Mouse (Mus musculus): ENCODE measurements around the gene Rfx8.

GRCm38 (mm10) chr1:39714729-39715128 lies 6.1 kb downstream of the Rfx8 start:
- TF ChIP-seq EP300 (IDR thresholded peaks at IDR 0.05; ENCODE audit: low read depth) = no peak
- TF ChIP-seq CTCF (IDR thresholded peaks at IDR 0.05; ENCODE audit: low read depth) = no peak
